Mouse (Mus musculus) liver, embryonic 16.5 days (tissue): ENCODE measurements at regions not wholly inside any gene's neighbourhood (a gene's known extent, or its start where the extent isn't known, plus 50 kb on each side); places are given as distances from the start of the nearest gene placed in this dataset.

Experiments
- ATAC-seq: fragments of 200-750 bp; cut with Nextera tagmentation; 2 replicates; pipeline ENCODE4 v1.8.0; 2017; ENCODE audit warnings: low read depth, mild to moderate bottlenecking, moderate number of reproducible peaks, moderate library complexity
- H3K27ac ChIP-seq: fragments of 300-500 bp; sonication (generic); 2 replicates; pipeline ENCODE4 v1.5.1; 2014; ENCODE audit warnings: mild to moderate bottlenecking, low read length
- H3K27me3 ChIP-seq: fragments of 300-500 bp; sonication (generic); 2 replicates; pipeline ENCODE4 v1.6.1; 2014; ENCODE audit warnings: low read depth, low read length, mixed read lengths; ENCODE audit not compliant: control insufficient read depth, insufficient read depth
- H3K36me3 ChIP-seq: fragments of 300-500 bp; sonication (generic); 2 replicates; pipeline ENCODE4 v1.6.1; 2014; ENCODE audit warnings: mild to moderate bottlenecking; ENCODE audit not compliant: control insufficient read depth, insufficient read depth
- H3K4me1 ChIP-seq: fragments of 300-500 bp; sonication (generic); 2 replicates; pipeline ENCODE4 v1.6.1; 2014; ENCODE audit warnings: low read depth, low read length, mixed read lengths; ENCODE audit not compliant: control insufficient read depth
- H3K4me2 ChIP-seq: fragments of 300-500 bp; sonication (generic); 2 replicates; pipeline ENCODE4 v1.6.1; 2014; ENCODE audit warnings: low read depth, low read length, mixed read lengths
- H3K4me3 ChIP-seq: fragments of 300-500 bp; sonication (generic); 2 replicates; pipeline ENCODE4 v1.5.1; 2014; ENCODE audit warnings: low read depth, mild to moderate bottlenecking, low read length
- H3K9ac ChIP-seq: fragments of 300-500 bp; sonication (generic); 2 replicates; pipeline ENCODE4 v1.6.1; 2014; ENCODE audit warnings: low read depth, low read length
- H3K9me3 ChIP-seq: fragments of 300-500 bp; sonication (generic); replicated peaks from 2 replicates; pipeline ENCODE4 v1.6.1; 2016; ENCODE audit warnings: low read length; ENCODE audit not compliant: control insufficient read depth
- WGBS: fragments of 180-500 bp; shearing (Covaris S2); extraction: QIAGEN DNeasy Blood & Tissue Kit; methylation state at CpG from one replicate; pipeline ENCODE4 v1.1.7; 2014; ENCODE audit not compliant: insufficient replicate concordance; 5-methylcytosine and 5-hydroxymethylcytosine counted together

GRCm38 (mm10) chr9:61109519-61110285, 262.5 kb upstream of the Tle3 start:
- peaks cover 2% of the 10 kb centered on the region; the same call in 1 of the 2 replicates for H3K4me1 ChIP-seq
- 67% methylated on average over 5 of the region's 5 CpGs for WGBS
- H3K4me3 ChIP-seq: no peak overlapping the region
- no peaks in the 10 kb centered on the region for H3K27me3 ChIP-seq
- no peak for ATAC-seq
- H3K36me3 ChIP-seq: no peaks in the 10 kb centered on the region
- H3K4me2 ChIP-seq: no peak overlapping the region
- H3K27ac ChIP-seq: no peak overlapping the region
- no peaks in the 10 kb centered on the region for H3K9me3 ChIP-seq
- H3K9ac ChIP-seq: no peak overlapping the region

GRCm38 (mm10) chr9:61111206-61111605, 261.0 kb upstream of the Tle3 start:
- Histone ChIP-seq H3K4me1 (peaks cover 2% of the 10 kb centered on the region; the same call in 1 of the 2 replicates), H3K27ac (no peak overlapping the region), H3K9ac (no peak overlapping the region), H3K4me2 (no peak overlapping the region), H3K36me3 (no peaks in the 10 kb centered on the region), H3K4me3 (no peak overlapping the region), H3K9me3 (no peaks in the 10 kb centered on the region), H3K27me3 (no peaks in the 10 kb centered on the region)
- no peak for ATAC-seq
- 51% methylated on average over 7 of the region's 7 CpGs for WGBS

- no peak for ATAC-seq
- WGBS: 51% methylated on average over 19 of the region's 19 CpGs
- no peaks in the 10 kb centered on the region for H3K27me3 ChIP-seq
Measured at GRCm38 (mm10) chr9:61111733-61112415, 260.3 kb upstream of the Tle3 start.

GRCm38 (mm10) chr9:61119252-61119651, 252.9 kb upstream of the Tle3 start:
- Histone ChIP-seq H3K27me3 (no peaks in the 10 kb centered on the region), H3K4me3 (no peak overlapping the region), H3K9ac (no peak overlapping the region), H3K4me1 (peaks cover 3% of the 10 kb centered on the region), H3K9me3 (no peaks in the 10 kb centered on the region), H3K4me2 (no peak overlapping the region), H3K27ac (no peak overlapping the region), H3K36me3 (no peaks in the 10 kb centered on the region)
- ATAC-seq: no peak
- 24% methylated on average over 3 of the region's 3 CpGs for WGBS

More at GRCm38 (mm10) chr9:61111733-61112415, 260.3 kb upstream of the Tle3 start:
- Histone ChIP-seq H3K27ac (no peak overlapping the region), H3K36me3 (no peaks in the 10 kb centered on the region), H3K9ac (no peak overlapping the region), H3K4me3 (no peak overlapping the region), H3K9me3 (no peaks in the 10 kb centered on the region), H3K4me2 (no peak overlapping the region), H3K4me1 (peaks cover 2% of the 10 kb centered on the region; the same call in 1 of the 2 replicates)

GRCm38 (mm10) chr9:61120531-61120930, 251.6 kb upstream of the Tle3 start:
- H3K36me3 ChIP-seq: no peaks in the 10 kb centered on the region
- H3K27me3 ChIP-seq: no peaks in the 10 kb centered on the region
- peaks cover 3% of the 10 kb centered on the region for H3K4me1 ChIP-seq
- ATAC-seq: no peak
- no peaks in the 10 kb centered on the region for H3K9me3 ChIP-seq
- H3K4me2 ChIP-seq: no peak overlapping the region
- WGBS: 67% methylated on average over 3 of the region's 3 CpGs
- no peak overlapping the region for H3K4me3 ChIP-seq
- H3K9ac ChIP-seq: no peak overlapping the region
- no peak overlapping the region for H3K27ac ChIP-seq

GRCm38 (mm10) chr9:61120931-61121391, 251.2 kb upstream of the Tle3 start:
- H3K9ac ChIP-seq: no peak overlapping the region
- no peaks in the 10 kb centered on the region for H3K36me3 ChIP-seq
- no peak overlapping the region for H3K27ac ChIP-seq
- no peak for ATAC-seq
- peaks cover 3% of the 10 kb centered on the region for H3K4me1 ChIP-seq
- 52% methylated on average over 10 of the region's 10 CpGs for WGBS
- no peak overlapping the region for H3K4me2 ChIP-seq
- no peaks in the 10 kb centered on the region for H3K9me3 ChIP-seq
- no peaks in the 10 kb centered on the region for H3K27me3 ChIP-seq
- H3K4me3 ChIP-seq: no peak overlapping the region

- H3K4me3 ChIP-seq: no peak overlapping the region
- no peak overlapping the region for H3K27ac ChIP-seq
- H3K9me3 ChIP-seq: no peaks in the 10 kb centered on the region
- no peak for ATAC-seq
- H3K36me3 ChIP-seq: no peaks in the 10 kb centered on the region
- H3K27me3 ChIP-seq: no peaks in the 10 kb centered on the region
- peaks cover 3% of the 10 kb centered on the region for H3K4me1 ChIP-seq
- H3K9ac ChIP-seq: no peak overlapping the region
- H3K4me2 ChIP-seq: no peak overlapping the region
Measured at GRCm38 (mm10) chr9:61123431-61123830, 248.7 kb upstream of the Tle3 start.

GRCm38 (mm10) chr9:61125769-61126168, 246.4 kb upstream of the Tle3 start:
- no peak overlapping the region for H3K27ac ChIP-seq
- H3K27me3 ChIP-seq: no peaks in the 10 kb centered on the region
- H3K9ac ChIP-seq: no peak overlapping the region
- 35% methylated on average over 7 of the region's 7 CpGs for WGBS
- no peak overlapping the region for H3K4me3 ChIP-seq
- no peaks in the 10 kb centered on the region; the same call in 1 of the 2 replicates for H3K4me1 ChIP-seq
- no peak overlapping the region for H3K4me2 ChIP-seq
- H3K9me3 ChIP-seq: no peaks in the 10 kb centered on the region
- no peaks in the 10 kb centered on the region for H3K36me3 ChIP-seq
- ATAC-seq: no peak

GRCm38 (mm10) chr9:61128077-61128476, 244.1 kb upstream of the Tle3 start:
- Histone ChIP-seq H3K9me3 (no peaks in the 10 kb centered on the region), H3K4me3 (no peak overlapping the region), H3K27me3 (no peaks in the 10 kb centered on the region), H3K36me3 (no peaks in the 10 kb centered on the region), H3K4me1 (no peaks in the 10 kb centered on the region; the same call in 1 of the 2 replicates), H3K27ac (no peak overlapping the region), H3K9ac (no peak overlapping the region), H3K4me2 (no peak overlapping the region)
- 36% methylated on average over 2 of the region's 2 CpGs for WGBS
- no peak for ATAC-seq
